Mouse (Mus musculus) lung, adult 2 months (tissue): ENCODE data around the gene Cdipt. TPM values are rescaled to one million over a fixed set of nuclear protein-coding genes. Genes with fewer than 3 reads are reported as not detected.

Source experiments
- DNase-seq: peaks from one replicate; pipeline ENCODE4 v3.0.0; 2022
- H3K4me1 ChIP-seq: fragments of 200-500 bp; 2 replicates; pipeline ENCODE4 v1.6.1; 2011; ENCODE audit warnings: low read length; ENCODE audit not compliant: control insufficient read depth, insufficient read depth
- H3K4me3 ChIP-seq: fragments of 200-500 bp; replicated peaks from 2 replicates; pipeline ENCODE3; 2011; ENCODE audit warnings: low read depth, mild to moderate bottlenecking, control low read depth, low read length; ENCODE audit errors: extremely low read depth
- CTCF ChIP-seq: fragments of 200-500 bp; IDR thresholded peaks from 2 replicates; pipeline ENCODE4 v1.5.1; 2011; ENCODE audit warnings: mild to moderate bottlenecking, low read length, control low read depth; ENCODE audit not compliant: insufficient read depth
- POLR2A ChIP-seq: fragments of 200-500 bp; IDR thresholded peaks from 2 replicates; pipeline ENCODE4 v1.6.1; 2011; ENCODE audit warnings: low read depth, mild to moderate bottlenecking, control low read depth, low read length, borderline replicate concordance; ENCODE audit errors: extremely low read depth
- WGBS: fragments of 180-500 bp; shearing (Covaris S2); methylation state at CpG from one replicate; pipeline ENCODE4 v1.1.7; 2018; 5-methylcytosine and 5-hydroxymethylcytosine counted together
- polyA plus RNA-seq: library from polyadenylated mRNA; depleted of rRNA; stranded (reverse); fragments of >200 nt; gene quantifications from 2 replicates; pipeline ENCODE4 v1.2.3, GENCODE M21; 2012

Cdipt gene
- polyA plus RNA-seq, 1 experiment = 332 TPM

DNA sequence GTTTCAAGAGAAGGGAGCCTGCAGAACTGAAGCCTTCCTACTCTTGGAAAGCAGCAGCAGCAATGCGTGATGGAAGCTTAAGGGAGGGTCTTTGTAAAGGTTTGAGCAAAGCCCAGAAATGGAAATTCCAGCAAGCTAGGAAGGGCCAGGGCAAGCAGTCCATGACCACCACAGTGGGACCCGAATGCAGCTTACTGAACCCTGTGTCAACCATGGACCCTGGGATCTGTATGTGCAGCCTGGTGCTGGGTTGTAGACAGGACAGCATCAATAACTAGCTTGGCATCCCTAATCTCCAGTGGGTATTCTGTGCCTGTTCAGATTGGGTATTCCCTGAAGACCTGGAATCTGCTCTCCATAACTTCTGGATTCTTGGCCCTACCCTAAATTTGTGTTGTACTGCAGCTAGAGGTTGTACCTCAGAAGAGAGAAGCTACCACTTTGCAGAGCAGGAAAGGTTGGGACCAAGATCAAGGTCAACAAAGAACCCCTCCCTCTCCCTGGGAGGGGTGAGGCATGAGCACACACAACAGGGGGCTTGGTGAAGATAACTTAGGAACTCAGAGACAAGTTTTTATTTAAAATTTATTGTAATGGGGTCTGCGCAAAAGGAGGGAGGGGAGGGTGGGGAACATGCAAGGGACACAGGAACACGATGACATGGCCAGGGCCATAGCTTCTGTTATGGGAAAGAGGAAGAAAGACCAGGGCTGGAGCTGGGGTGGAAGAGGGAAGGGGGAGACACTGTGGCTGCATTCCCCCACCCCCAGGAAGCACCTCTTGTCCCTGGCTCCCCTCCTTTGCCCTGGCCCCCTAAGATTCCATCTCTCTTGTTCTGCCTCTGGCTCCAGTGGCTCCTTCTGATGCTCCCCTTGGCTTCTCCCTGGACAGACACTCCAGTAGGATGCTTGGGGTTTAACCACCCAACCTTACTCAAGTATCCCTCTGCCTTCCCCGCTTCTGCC is 46.1 kb downstream of the Cdipt start:
- DNase-seq = no peak
- Histone ChIP-seq H3K4me3 (no peak overlapping the region), H3K4me1 (peaks cover 10% of the 10 kb centered on the region; the same call in 1 of the 2 replicates)
- TF ChIP-seq POLR2A = no peak
- TF ChIP-seq CTCF = no peak
- WGBS = 55% methylated on average over 5 of the region's 5 CpGs

DNA sequence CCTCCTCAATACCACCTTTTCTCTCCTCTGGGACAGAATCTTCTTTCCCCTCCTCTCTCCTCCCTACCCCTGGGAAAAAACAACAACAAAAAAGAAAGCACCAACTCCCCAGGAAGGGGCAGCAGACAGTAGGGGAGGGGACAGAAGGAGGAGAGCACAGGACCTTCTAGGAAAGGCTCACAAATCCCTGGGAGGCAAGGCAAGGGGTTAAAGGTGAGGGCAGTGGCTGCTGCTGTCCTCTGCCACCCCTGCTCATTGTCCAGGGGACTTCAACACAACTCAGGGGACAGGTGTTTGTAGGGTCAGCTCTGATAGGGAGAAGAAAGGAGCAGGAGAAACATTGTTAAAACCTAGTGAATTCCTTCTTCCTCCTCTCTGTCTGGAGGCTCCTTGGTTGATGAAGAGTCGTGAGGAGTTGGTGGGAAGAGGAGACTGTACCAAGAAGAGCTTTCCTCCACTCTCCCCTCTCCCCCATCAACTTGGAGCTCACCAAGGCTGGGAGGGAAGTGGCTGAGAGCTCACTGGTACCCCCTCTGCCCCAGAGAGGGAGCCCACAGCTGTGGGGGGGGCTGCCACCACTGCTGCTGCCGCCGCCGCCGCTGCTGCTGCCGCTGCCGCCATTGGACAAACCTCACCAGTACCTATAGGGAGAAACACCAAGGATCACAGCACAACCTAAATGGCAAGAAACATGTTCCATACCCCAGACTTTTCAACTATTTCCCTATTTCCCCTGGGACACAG is 47.0 kb downstream of the Cdipt start:
- no peak for TF ChIP-seq POLR2A
- no peak for TF ChIP-seq CTCF
- 74% methylated on average over 7 of the region's 7 CpGs for WGBS
- peaks cover 7% of the 10 kb centered on the region; the same call in 1 of the 2 replicates for H3K4me1 ChIP-seq
- no peak overlapping the region for H3K4me3 ChIP-seq
- DNase-seq = no peak

DNA sequence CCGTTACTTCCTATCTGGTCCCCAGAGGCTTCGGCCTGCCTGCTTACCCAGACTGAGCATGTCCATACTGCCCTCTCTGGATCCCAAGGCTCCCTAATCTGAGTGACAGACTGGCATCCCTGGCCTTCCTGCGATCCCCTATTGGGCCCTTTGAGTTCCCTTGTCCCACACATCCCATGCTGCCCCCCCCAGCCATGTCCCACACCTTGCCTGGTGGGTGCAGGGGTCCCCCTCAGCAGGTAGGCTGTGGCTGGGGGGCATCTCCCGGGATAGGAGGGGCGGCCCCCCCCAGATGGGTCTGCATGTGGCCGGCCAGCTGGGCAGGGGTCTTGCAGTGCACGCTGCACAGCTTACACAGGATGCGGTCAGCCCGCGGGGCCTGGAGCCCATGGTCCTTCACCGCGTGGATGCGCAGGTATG is 47.6 kb downstream of the Cdipt start:
- Histone ChIP-seq H3K4me3 (no peak overlapping the region), H3K4me1 (peaks cover 10% of the 10 kb centered on the region; the same call in 1 of the 2 replicates)
- TF ChIP-seq POLR2A (no peak), CTCF (no peak)
- WGBS = 73% methylated on average over 13 of the region's 13 CpGs
- DNase-seq = no peak

DNA sequence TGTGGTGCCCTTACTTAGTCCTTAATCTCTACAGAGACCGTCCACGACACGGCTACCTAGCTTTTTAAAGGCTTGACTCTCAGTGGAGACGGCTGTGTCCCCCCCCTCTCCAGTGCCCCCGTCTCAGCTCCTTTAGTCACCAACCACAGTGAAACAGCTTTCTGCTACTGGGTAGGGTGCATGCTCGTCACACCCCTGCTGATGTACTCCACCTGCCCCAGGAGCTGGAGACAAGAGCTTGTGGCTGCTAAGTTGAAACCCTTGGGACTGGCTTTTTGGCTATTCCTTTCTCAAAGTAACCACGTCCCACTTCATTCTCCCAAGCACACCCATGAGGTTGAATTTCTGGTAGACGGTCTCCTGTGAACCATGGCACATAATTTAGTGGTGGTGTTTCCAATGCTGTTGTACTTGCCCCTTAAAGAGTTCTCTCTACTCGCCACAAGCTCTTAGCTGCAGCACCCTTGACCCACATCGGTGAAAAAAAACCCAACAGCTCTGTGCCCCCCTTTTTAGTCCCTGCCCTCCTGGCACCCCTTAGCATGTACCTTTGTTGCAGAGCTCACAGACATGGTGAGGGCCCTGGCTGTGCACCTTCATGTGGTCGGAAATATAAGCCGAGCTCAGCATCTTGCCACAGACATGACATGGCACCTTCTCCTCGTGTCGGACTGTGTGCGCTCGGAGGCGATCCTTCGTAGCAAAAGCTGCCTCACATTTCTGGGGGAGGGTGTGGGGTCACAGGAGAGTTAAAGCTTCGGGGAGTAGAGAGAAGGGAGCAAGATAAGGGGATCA is 48.4 kb downstream of the Cdipt start:
- peaks cover 10% of the 10 kb centered on the region; the same call in 1 of the 2 replicates for H3K4me1 ChIP-seq
- no peak for DNase-seq
- no peak overlapping the region for H3K4me3 ChIP-seq
- 33% methylated on average over 19 of the region's 19 CpGs for WGBS
- TF ChIP-seq POLR2A (no peak), CTCF (no peak)

DNA sequence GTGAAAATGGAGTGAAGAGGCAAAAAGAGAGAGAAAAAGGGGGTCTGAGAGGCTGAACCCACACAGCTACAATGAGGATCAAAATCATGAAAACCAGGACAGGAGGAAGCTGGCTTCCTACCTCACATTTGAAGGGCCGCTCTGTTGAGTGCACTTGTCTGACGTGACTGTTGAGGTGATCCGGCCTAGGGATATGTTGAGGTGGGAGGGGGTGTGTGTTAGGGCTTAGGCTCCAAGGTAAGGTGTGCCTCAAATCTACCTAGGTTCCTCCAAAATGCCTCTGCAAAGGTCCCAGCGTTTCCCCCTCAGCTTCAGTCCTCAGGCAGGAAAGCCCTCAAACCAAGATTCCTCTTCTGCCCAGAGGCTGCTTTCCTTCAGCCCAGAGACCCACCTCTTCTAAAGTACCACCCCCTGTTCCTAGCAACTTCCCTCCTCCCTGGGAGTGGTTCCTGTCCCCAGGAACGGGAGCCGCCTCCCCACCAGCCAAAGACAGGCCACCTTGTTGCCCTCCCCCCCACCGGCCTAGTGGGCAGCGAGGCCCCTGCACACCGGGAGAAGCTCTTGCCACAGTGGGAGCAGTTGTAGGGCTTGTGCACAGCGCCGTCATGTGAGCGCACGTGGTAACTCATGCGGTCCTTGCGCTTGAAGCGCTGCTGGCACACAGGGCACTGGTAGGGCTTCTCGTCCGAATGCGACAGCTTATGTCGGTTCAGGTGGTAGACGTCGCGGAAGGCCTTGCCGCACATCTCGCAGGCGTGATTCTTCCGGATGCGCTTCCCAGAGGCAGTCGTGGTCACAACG is 49.2 kb downstream of the Cdipt start:
- TF ChIP-seq CTCF = peak; percentile 79
- TF ChIP-seq POLR2A = peak; percentile 42; the same call in 1 of the 2 replicates
- 3% methylated on average over 30 of the region's 30 CpGs for WGBS
- Histone ChIP-seq H3K4me1 (peaks cover 10% of the 10 kb centered on the region; the same call in 1 of the 2 replicates), H3K4me3 (peak overlapping the region; percentile 73)
- peak; percentile 80 for DNase-seq

DNA sequence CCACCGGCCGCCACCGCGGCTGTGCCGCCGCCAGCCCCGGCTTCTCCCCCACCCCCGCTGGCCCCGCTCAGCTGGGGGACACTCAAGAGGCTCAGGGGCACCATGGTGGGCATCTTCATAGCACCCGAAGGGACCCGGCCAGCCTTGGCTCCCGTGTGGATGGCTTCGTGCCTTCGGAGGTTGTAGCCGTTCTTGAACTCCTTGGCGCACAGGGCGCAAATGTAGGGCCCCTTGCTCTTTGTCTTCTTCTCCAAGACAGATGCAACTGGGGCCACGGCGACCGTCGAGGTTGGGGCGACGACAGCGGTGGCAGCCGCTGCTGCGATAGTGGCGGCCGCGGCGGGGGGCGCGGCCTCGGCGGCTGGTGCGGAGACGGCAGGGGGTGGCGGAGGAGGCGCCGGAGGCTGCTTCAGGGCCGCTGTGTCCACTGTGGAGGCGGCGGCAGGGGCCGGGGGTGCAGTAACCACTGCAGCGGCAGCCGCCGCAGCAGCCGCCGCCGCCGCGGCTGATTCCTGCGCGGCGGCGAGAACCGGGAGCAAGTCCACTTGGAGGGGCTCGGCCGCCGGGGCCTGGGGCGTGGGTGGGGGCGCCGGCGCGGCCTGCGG is 49.9 kb downstream of the Cdipt start:
- Histone ChIP-seq H3K4me1 (peaks cover 10% of the 10 kb centered on the region; the same call in 1 of the 2 replicates), H3K4me3 (peak overlapping the region; percentile 73)
- under 1% methylated on average over 53 of the region's 65 CpGs for WGBS
- TF ChIP-seq POLR2A (no peak), CTCF (no peak)
- DNase-seq = peak; percentile 52

DNA sequence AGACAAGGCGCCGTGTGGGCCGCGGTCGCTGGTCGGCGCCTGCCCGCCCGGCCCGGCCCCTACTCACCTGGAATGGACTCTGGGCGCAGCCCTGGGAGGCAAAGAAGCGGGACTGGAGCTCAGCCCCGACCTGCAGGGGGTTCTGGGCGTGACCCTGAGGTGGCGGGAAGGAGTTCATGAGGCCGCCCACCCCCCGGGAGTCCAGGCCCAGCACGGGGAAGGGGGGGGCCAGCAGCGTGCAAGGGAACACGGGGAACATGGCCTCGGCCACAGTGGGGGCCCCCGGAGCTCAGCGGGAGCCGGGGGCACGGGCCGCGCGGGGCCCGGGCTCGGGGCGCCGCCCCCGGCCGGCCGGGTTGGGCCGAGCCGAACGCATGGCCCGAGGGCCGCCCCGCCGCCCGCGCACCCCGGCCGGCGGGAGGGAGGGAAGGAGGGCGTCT is 50.5 kb downstream of the Cdipt start:
- TF ChIP-seq POLR2A (peak; percentile 17; the same call in 1 of the 2 replicates), CTCF (no peak)
- DNase-seq = peak; percentile 63

DNA sequence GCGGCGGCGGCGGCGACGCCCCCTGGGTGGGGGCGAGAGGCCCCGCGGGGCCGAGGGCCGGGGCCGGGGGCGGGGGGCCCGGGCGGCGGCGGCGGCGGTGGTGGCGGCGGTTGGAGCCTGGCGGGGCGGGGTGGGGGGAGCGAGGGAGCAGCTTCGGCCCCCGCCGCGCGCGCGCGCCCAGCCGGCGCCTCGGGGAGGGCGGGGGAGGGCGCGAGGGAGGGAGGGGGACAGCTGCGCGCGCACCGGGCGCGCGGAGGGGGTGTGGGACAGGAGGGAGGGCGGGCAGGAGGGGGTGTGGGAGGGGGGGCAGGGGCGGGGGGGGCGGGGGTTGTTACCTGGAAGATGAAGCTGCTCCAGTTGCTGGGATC is 50.9 kb downstream of the Cdipt start:
- H3K4me3 ChIP-seq = peak overlapping the region; percentile 73
- WGBS = 1% methylated on average over 16 of the region's 48 CpGs
- peaks cover 11% of the 10 kb centered on the region; the same call in 1 of the 2 replicates for H3K4me1 ChIP-seq
- TF ChIP-seq CTCF = no peak
- TF ChIP-seq POLR2A = 0 out of 2 replicates have a peak, but pooled peaks have one; percentile 9
- no peak for DNase-seq

More for the DNA sequence above, 50.5 kb downstream of the Cdipt start:
- Histone ChIP-seq H3K4me3 (peak overlapping the region; percentile 73), H3K4me1 (peaks cover 10% of the 10 kb centered on the region; the same call in 1 of the 2 replicates)
- WGBS = under 1% methylated on average over 24 of the region's 48 CpGs
